Mouse (Mus musculus): ENCODE data around the gene Tubb3.

GRCm38 (mm10) chr8:123454559-123454958, 43.3 kb downstream of the Tubb3 start:
- TF ChIP-seq TAL1 (IDR thresholded peaks at IDR 0.05; ENCODE audit: low read length) = no peak
- TF ChIP-seq GATA1 (IDR thresholded peaks at IDR 0.05; ENCODE audit: low read length) = no peak
